Mouse (Mus musculus) forebrain, embryonic 14.5 days (tissue): ENCODE results near the gene Ano2. TPM values are rescaled to one million over a fixed set of nuclear protein-coding genes. Genes with fewer than 3 reads are reported as not detected.

ENCODE experiments used
- ATAC-seq: fragments of 200-750 bp; cut with Nextera tagmentation; 2 replicates; pipeline ENCODE4 v1.8.0; 2017; ENCODE audit warnings: mild to moderate bottlenecking, moderate library complexity
- DNase-seq: peaks from one replicate; pipeline ENCODE4 v3.0.0-alpha.2; 2015; ENCODE audit warnings: low spot score
- H3K27ac ChIP-seq: fragments of 300-500 bp; sonication (generic); 2 replicates; pipeline ENCODE4 v1.5.1; 2014; ENCODE audit warnings: low read depth, mild to moderate bottlenecking, control low read depth, low read length, moderate library complexity
- H3K27me3 ChIP-seq: fragments of 300-500 bp; sonication (generic); replicated peaks from 2 replicates; pipeline ENCODE4 v1.6.1; 2014; ENCODE audit warnings: low read length, control low read depth, mixed read lengths; ENCODE audit not compliant: control insufficient read depth, insufficient read depth
- H3K36me3 ChIP-seq: fragments of 300-500 bp; sonication (generic); 2 replicates; pipeline ENCODE4 v1.6.1; 2014; ENCODE audit warnings: low read length, control low read depth; ENCODE audit not compliant: control insufficient read depth, insufficient read depth
- H3K4me1 ChIP-seq: fragments of 300-500 bp; sonication (generic); 2 replicates; pipeline ENCODE4 v1.6.1; 2014; ENCODE audit warnings: antibody characterized with exemption, low read length, control low read depth; ENCODE audit not compliant: control insufficient read depth, insufficient read depth
- H3K4me2 ChIP-seq: fragments of 300-500 bp; sonication (generic); 2 replicates; pipeline ENCODE4 v1.6.1; 2014; ENCODE audit warnings: mild to moderate bottlenecking, control low read depth, low read length
- H3K4me3 ChIP-seq: fragments of 300-500 bp; sonication (generic); 2 replicates; pipeline ENCODE4 v1.5.1; 2014; ENCODE audit warnings: low read depth, low read length, control low read depth
- H3K9ac ChIP-seq: fragments of 300-500 bp; sonication (generic); 2 replicates; pipeline ENCODE4 v1.6.1; 2014; ENCODE audit warnings: mild to moderate bottlenecking, low read length, control low read depth, moderate library complexity
- H3K9me3 ChIP-seq: fragments of 300-500 bp; sonication (generic); replicated peaks from 2 replicates; pipeline ENCODE4 v1.6.1; 2016; ENCODE audit warnings: low read length, control low read depth, mixed read lengths; ENCODE audit not compliant: control insufficient read depth
- WGBS: fragments of 180-500 bp; shearing (Covaris S2); extraction: QIAGEN DNeasy Blood & Tissue Kit; methylation state at CpG from one replicate; pipeline ENCODE4 v1.1.7; 2014; 5-methylcytosine and 5-hydroxymethylcytosine counted together
- polyA plus RNA-seq: library from polyadenylated mRNA; unstranded; fragments of >200 nt; fragmentation: Nextera tagmentation; extraction: Ambion mirVana; gene quantifications from 2 replicates; pipeline ENCODE4 v1.2.1, GENCODE M21; 2014

Gene Ano2
- polyA plus RNA-seq, 1 experiment from 2014 or later, result 0.10 TPM

DNA sequence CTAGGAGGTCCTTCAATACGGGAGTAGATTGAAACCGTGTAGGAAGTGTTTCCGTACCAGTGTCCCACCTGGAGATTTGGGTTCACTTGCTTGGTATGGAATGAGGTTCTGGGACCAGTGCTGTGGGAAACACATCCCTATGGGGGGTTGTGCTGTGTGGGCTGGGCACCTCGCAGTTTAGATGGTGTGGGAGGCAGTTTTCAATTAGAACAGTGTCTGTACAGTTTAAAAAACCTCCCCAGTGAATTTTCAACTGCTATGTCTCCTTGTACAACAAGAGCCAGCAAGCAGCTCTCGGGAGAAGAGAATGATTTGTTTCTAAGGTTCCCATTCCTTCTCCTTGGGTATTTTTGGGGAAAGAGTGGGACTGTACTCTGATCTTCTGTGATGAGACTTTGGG, 86.1 kb downstream of the Ano2 start:
- no peaks in the 10 kb centered on the region for H3K27me3 ChIP-seq
- no peak for ATAC-seq
- H3K9ac ChIP-seq, result no peak overlapping the region
- H3K36me3 ChIP-seq, result no peaks in the 10 kb centered on the region
- WGBS, result 85% methylated on average over 5 of the region's 5 CpGs
- H3K4me2 ChIP-seq, result no peak overlapping the region
- no peaks in the 10 kb centered on the region for H3K9me3 ChIP-seq
- H3K4me3 ChIP-seq, result no peak overlapping the region
- no peak overlapping the region for H3K27ac ChIP-seq
- DNase-seq, result no peak
- no peaks in the 10 kb centered on the region for H3K4me1 ChIP-seq

DNA sequence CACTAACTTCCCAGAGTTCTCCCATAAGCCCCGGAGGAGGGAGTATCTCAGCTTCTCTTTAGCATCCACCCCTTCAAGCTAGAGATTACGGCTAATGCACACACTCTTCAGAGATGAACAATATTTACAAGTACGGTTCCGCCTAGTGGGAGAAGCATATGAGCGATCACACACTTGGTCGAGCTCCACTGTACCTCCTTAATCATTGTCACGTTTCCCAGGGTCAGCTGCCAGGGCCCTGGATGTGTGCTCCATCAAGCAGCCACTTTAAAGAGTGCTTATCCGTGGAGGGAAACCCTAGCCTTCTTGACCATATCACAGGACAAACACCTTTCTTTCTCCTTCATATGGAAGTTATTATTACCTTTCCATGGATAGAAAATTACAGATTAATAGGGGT, 112.7 kb downstream of the Ano2 start:
- Histone ChIP-seq H3K27ac (no peak overlapping the region), H3K4me3 (no peak overlapping the region), H3K4me2 (no peak overlapping the region), H3K4me1 (no peaks in the 10 kb centered on the region; the same call in 1 of the 2 replicates), H3K9ac (no peak overlapping the region), H3K9me3 (no peaks in the 10 kb centered on the region), H3K27me3 (no peaks in the 10 kb centered on the region), H3K36me3 (no peaks in the 10 kb centered on the region)
- ATAC-seq (no peak), DNase-seq (no peak)
- WGBS, result 84% methylated on average over 8 of the region's 8 CpGs

DNA sequence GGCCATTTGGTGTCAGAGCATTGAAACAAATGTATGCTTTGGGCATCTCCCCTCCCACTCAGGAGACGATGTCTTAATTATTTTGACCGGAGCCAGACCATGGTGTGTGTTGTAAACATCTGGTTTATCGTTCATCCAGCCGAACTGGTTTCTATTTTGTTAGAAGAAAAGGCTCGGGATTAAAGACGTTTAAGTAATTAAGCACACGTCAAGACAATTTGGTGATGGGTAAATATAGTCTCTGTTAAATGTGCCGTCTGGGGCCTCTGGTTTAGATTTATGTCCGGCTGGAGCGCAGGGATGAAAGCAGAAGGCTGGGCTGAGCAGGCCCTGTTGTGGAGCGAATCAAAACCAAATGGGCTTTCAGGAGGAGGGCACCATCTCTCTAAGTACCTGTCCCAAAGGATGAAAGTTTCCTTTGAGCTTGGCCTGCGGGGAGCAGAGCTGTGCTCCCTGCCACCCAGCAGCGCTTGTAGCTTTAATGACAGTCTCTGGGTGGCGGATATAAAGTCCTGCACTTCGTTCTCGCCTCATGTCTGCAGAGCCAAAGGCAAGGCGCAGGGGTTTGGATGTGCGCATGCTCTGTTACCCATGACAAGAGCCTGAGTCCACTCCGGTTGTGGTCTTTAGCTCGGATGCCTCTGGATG, 113.3 kb downstream of the Ano2 start:
- 32% methylated on average over 20 of the region's 20 CpGs for WGBS
- peak; percentile 6 for DNase-seq

DNA sequence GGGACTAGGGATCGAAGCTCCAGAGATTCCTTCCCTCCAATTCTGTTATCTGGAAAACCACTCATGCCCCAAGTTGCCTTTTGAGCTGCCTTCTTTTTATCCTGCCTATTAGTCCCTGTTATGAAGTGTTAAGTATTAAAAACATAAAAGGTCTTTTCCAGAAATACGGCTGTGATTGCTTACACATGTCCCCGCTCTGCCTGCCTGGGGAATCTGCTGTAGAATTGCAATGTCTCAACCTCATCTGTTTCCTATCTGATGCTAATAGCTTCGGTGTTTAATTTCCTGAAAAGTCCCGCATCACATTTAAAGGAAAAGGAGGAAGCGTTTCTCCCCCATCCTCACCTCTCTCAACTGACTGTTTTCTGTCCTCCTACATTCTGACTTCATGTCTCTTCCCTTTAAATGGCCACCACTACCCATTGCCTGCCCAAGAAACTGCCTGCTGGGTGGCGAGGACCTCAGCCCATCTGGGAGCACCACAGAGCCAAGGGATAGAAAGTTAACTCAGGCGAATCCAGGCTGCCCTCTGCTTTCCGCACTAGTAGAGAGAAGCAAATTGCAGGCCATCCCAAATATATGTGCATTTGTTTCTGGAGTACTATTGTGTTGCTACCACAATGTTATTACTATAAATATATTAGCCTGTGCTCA, 118.9 kb downstream of the Ano2 start:
- ATAC-seq (no peak), DNase-seq (no peak)
- no peaks in the 10 kb centered on the region for H3K4me1 ChIP-seq
- WGBS, result 88% methylated on average over 9 of the region's 9 CpGs
- no peaks in the 10 kb centered on the region for H3K27me3 ChIP-seq
- no peak overlapping the region for H3K27ac ChIP-seq
- no peak overlapping the region for H3K9ac ChIP-seq
- no peak overlapping the region for H3K4me3 ChIP-seq
- H3K36me3 ChIP-seq, result no peaks in the 10 kb centered on the region
- no peak overlapping the region for H3K4me2 ChIP-seq
- H3K9me3 ChIP-seq, result no peaks in the 10 kb centered on the region

More for the DNA sequence above, 113.3 kb downstream of the Ano2 start:
- Histone ChIP-seq H3K27ac (no peak overlapping the region), H3K9me3 (no peaks in the 10 kb centered on the region), H3K4me3 (no peak overlapping the region), H3K9ac (no peak overlapping the region), H3K4me1 (no peaks in the 10 kb centered on the region; the same call in 1 of the 2 replicates), H3K27me3 (no peaks in the 10 kb centered on the region), H3K4me2 (0 out of 2 replicates have a peak overlapping the region, but pooled peaks have one; percentile 5), H3K36me3 (no peaks in the 10 kb centered on the region)
- ATAC-seq, result no peak

DNA sequence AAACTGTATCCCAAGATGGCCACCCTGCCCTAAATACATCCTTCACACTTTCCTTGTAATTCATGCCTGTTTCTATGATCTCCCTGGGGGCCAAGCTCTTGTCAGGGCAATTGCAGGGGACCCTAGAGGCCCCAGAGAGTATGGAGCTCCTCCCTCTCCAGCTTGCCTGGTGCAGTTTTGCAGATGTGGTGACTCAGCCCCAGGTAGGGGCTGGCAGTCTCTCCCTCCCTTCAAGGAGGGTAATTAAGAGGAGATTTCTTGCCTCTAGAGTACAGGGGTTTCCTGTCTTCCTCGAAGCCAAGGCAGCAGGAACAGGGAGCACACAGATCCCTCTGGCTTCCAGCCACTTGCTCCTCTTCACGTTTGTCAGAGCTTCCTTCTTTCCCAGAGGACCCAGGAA, 121.2 kb downstream of the Ano2 start:
- H3K27ac ChIP-seq, result no peak overlapping the region
- H3K4me2 ChIP-seq, result no peak overlapping the region
- no peaks in the 10 kb centered on the region for H3K4me1 ChIP-seq
- 49% methylated on average over 2 of the region's 2 CpGs for WGBS
- H3K36me3 ChIP-seq, result no peaks in the 10 kb centered on the region
- H3K27me3 ChIP-seq, result no peaks in the 10 kb centered on the region
- DNase-seq (no peak), ATAC-seq (no peak)
- no peaks in the 10 kb centered on the region for H3K9me3 ChIP-seq
- H3K4me3 ChIP-seq, result no peak overlapping the region
- no peak overlapping the region for H3K9ac ChIP-seq

DNA sequence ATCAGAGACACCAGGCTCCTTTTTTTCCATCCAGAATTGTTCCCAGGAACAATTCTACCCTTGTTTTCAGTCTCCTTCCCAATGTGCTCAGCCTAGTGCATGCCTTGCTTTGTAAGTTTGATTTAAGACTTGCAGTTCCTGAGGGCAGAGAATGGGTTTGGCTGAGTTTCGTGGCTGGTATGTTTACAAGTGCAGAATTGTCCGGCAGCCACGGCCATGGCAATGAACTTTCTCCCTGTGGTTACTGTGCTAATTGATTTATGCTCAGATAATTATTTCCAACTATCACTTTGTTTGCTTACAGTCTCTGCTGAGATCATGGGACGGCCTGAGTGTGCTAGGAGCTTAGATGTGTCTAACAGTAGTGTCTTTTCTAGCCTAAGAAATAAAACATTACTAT, 147.9 kb downstream of the Ano2 start:
- Histone ChIP-seq H3K27me3 (no peaks in the 10 kb centered on the region), H3K4me1 (no peaks in the 10 kb centered on the region)

DNA sequence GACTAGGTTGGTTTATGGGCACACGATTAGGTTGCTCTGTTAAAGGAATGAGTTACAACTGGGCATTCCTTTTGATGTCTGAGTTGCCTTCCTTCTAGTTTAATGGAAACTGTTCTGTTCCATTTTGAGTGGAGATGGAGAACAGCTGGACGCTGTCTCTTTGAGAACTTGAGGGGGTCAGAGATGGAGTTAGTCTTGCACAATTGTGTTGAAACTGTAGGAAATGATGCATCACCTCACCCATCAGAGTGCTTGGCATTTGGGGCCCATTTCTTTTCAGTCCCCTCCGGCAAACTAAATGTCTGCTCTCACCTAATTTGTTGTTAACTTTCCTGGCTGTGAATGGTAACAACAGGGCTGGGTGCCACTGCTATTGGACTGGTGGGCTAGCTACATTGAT, 151.1 kb downstream of the Ano2 start:
- DNase-seq (no peak), ATAC-seq (no peak)
- Histone ChIP-seq H3K4me2 (no peak overlapping the region), H3K36me3 (no peaks in the 10 kb centered on the region), H3K27me3 (no peaks in the 10 kb centered on the region), H3K27ac (no peak overlapping the region), H3K9ac (no peak overlapping the region), H3K4me3 (no peak overlapping the region), H3K4me1 (no peaks in the 10 kb centered on the region), H3K9me3 (no peaks in the 10 kb centered on the region)
- 89% methylated on average over 3 of the region's 3 CpGs for WGBS

More for the DNA sequence above, 147.9 kb downstream of the Ano2 start:
- H3K36me3 ChIP-seq, result no peaks in the 10 kb centered on the region
- no peak overlapping the region for H3K4me2 ChIP-seq
- no peak for DNase-seq
- ATAC-seq, result no peak
- 83% methylated on average over 4 of the region's 4 CpGs for WGBS
- H3K4me3 ChIP-seq, result no peak overlapping the region
- no peak overlapping the region for H3K9ac ChIP-seq
- H3K9me3 ChIP-seq, result no peaks in the 10 kb centered on the region
- H3K27ac ChIP-seq, result no peak overlapping the region

DNA sequence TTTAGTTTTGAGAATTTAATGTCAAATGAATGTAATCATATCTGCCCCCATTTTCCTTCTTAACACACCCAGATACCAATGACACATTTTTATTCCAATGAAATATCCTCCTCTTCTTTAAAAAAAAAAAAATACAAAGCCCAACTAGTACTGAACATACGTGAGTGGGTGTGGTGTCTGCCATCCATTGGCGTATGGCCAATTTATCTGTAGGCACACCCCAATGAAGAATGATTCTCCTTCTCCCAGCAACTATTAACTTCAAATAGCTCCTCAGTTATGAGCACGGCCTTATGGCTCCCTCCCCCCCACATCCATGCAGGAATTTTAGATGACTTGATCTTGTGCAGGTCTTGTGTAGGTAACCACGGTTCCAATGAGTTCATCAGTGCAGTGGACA, 161.0 kb downstream of the Ano2 start:
- H3K27me3 ChIP-seq, result no peaks in the 10 kb centered on the region
- no peak overlapping the region for H3K4me3 ChIP-seq
- no peaks in the 10 kb centered on the region for H3K36me3 ChIP-seq
- WGBS, result 81% methylated on average over 4 of the region's 4 CpGs
- no peaks in the 10 kb centered on the region for H3K4me1 ChIP-seq
- ATAC-seq (no peak), DNase-seq (no peak)
- no peak overlapping the region for H3K4me2 ChIP-seq
- no peak overlapping the region for H3K9ac ChIP-seq
- no peaks in the 10 kb centered on the region for H3K9me3 ChIP-seq
- H3K27ac ChIP-seq, result no peak overlapping the region

DNA sequence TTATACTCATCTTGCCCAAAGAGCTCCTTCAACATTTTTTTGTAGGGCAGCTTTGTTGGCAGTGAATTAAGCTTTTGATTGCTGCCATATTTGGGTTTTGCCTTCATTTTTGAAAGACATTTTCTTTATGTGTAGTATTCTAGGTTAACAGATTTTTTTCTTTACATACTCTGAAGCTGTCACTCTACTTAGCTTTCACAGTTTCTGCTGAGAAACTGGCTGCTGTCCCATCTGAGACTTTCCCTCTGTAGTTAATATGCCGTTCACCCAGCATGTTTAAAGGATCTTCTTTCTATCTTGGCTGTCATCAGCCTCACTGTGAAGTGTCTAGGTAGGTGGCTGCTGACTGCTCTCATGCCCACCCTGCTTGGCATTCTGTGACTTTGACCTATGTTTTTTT, 168.1 kb downstream of the Ano2 start:
- Histone ChIP-seq H3K36me3 (no peaks in the 10 kb centered on the region), H3K4me1 (no peaks in the 10 kb centered on the region), H3K9me3 (no peaks in the 10 kb centered on the region), H3K9ac (no peak overlapping the region), H3K4me3 (no peak overlapping the region), H3K27me3 (no peaks in the 10 kb centered on the region), H3K4me2 (no peak overlapping the region), H3K27ac (no peak overlapping the region)
- no peak for ATAC-seq
- peak; percentile 54 for DNase-seq
- WGBS, result 72% methylated on average over 1 of the region's 1 CpGs
